Mouse (Mus musculus): ENCODE data around the gene Noto.

DNA sequence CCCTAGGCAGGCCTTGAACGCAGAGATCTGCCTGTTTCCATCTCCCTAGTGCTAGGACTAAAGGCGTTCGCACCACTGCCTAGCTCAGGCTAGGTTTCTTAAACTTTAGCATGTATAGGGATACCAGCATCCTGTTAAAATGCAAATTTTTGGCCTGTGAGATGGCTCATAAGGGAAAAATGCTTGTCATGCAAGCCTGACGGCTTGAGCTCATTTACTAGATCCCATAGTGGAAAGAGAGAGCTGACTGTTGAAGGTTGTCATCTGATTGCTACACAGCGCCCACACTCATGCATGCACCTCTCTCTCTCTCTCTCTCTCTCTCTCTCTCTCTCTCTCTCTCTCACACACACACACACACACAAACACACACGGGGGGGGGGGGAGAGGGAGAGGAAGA is 12.9 kb downstream of the Noto start:
- TF ChIP-seq POLR2A (IDR thresholded peaks at IDR 0.05; ENCODE audit: low read depth, low read length) (no peak), CTCF (IDR thresholded peaks at IDR 0.05; ENCODE audit: borderline replicate concordance, insufficient read depth, low read length) (no peak)
